Mouse (Mus musculus) megakaryocyte, adult 5-6 weeks (primary cell): ENCODE results near the gene Hoxa6. TPM values are rescaled to one million over a fixed set of nuclear protein-coding genes. Genes with fewer than 3 reads are reported as not detected.

ENCODE experiments used
- ATAC-seq: 2 replicates; pipeline ENCODE4 v1.8.0; 2016; ENCODE audit warnings: mild to moderate bottlenecking, inconsistent platforms; ENCODE audit not compliant: poor library complexity, severe bottlenecking
- total RNA-seq, 2 experiments: library from RNA; stranded (forward) in 1 of 2; stranded (reverse) in 1 of 2; fragments of 153-499, 151-499 nt in 1 of 2; fragments of 221-1000, 200-1000 nt in 1 of 2; gene quantifications; 2 replicates each; pipeline versions ENCODE4 v1.2.3 to v1.2.4; 2015 to 2017

The Hoxa6 gene
- total RNA-seq, 2 experiments from 2014 or later, result not detected

DNA sequence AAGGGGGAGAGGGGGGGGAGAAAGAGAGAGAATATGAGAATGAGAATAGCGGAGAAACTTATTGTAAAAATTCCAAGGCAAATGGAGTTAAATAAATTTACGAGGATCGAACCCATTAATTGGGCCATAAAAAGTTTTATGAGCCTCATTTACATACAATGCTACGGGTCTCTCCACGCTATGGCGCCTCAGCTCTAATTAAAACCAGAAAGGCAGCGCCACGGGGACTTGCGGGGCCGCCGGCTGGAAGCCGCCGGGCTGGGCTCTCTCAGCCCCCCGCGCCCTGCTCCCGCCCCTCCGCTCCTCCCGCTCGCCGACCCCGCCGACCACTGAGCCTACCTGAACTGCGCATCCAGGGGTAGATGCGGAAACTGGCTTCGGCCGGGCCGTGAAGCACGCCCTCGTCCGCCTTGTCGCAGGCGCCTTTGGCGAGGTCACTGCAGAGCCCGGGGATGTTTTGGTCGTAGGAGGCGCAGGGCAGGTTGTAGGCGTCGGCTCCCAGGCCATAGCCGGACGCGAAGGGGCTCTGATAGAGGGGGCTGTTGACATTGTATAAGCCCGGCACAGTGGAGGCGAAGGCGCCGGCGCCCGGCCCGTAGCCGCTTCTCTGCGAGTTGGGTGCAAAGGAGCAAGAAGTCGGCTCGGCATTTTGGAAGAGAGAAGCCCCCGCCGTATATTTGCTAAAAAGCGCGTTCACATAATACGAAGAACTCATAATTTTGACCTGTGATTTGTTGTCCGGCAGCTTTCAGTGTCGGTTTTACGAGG is 8.4 kb upstream of the Hoxa6 start:
- 0 out of 2 replicates have a peak, but pooled peaks have one; percentile 2 for ATAC-seq

DNA sequence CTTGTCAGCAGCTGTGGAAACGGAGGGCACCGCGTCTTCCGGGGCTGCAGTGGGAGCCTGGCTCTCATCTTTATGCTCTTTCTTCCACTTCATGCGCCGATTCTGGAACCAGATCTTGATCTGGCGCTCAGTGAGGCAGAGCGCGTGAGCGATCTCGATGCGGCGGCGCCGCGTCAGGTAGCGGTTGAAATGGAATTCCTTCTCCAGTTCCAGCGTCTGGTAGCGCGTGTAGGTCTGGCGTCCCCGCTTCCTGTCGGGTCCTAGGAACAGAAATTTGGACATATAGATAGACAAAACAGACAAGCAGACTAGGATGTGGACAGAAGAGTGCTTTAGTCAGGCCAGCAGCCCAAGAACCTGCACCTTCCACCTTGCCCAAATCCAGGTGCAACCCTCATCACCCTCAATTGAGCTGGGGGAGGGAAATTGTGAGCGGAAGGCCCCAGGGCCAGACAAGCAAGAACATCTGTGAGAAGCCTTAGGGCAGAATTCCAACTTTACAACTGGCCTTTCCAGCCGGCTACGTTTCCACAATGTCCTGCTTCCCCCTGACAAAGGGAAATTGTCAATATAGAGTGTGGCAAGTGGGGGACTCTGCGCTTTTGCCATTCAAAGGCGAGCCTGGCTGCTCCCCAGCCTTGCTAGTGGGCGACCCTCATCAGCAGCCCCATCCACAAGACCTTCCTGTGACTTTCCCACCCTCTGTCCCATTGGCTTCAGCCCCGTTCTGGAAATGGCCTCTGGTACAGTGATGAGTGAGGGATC is 7.4 kb upstream of the Hoxa6 start:
- no peak for ATAC-seq

DNA sequence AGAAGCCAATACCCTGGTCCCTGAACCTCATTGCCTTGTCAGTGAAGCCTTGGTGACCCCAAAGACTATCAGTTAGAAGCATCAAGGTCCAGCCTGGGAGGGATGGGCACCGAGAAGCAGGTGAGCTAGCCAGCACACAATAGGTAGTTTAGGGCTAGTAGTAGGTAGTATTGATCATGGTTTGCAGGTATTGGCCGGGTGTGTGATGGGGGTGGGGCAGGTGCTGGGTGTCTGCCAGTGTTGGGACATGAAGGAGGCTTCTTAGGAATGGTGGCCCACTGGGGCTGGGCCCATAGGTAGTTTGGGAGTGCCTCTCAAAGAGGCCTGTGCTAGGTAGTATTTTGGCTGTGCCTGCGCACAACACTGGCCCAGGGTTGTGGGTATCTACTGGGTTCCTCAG is 6.5 kb upstream of the Hoxa6 start:
- no peak for ATAC-seq

DNA sequence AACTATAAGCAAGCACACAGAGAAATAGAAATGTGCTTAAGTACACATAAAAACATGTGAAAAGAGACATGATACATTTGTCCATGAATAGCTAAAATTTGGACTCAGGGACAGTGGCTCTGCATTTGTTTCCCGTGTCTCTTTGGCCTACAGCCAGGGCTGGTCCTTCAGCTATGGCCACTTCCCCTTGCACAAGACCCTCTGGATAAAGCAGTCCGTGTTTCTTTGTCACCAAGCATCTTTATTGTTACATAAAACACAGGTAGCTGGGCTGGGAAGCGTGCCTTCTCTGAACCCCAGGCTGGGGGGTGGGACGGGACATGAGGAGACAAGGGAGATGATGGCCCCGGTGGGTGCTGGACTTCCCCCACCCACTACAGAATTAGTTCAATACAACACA is 5.7 kb upstream of the Hoxa6 start:
- ATAC-seq, result no peak

DNA sequence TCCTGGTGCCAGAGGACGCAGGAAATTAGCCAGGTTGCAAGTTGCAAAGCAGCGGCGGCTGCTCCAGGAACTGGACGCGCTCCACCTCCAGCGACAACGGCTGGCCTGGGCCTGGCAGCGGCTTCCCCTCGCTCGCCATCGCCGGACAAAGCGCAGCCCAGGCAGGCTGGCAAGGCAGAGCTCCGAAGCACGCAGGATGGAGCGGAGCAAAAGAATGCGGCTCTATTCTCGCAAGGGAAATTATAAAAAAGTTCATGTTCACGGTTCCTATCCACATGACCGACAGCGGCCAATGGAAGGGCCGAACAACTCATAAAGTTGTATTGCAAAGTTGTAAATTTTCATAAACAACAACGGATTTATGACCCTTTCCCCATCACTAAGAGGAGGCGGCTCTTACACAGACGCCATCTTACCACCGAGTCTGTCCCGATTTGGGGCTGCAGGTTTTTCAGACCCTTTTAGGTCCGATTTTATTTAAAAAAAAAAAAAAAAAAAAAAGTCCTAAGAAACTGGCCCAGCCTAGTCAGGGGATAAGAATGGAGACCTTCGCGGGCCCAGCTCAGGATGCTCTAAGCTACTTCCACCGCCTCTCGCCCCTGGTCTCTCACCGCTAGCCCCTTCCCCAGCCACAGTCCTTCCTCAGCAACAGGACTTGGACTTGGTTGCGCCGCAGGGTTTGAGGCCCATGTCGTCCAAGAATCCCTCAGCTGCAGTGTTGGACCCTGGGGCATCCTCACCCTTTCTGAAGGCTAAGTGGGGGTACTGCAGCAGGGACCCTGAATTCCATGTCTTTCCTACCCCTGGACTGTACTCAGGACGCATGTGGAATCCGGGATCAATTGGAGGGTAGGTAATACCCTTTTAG is 4.8 kb upstream of the Hoxa6 start, which contains the start of the genes Hoxa3 and Gm28308:
Hoxa3 (minus strand) TSS at position 218 of the 868 bp plus-strand sequence.
Gm28308 (minus strand) TSS at position 221 of the 868 bp plus-strand sequence.
- 0 out of 2 replicates have a peak, but pooled peaks have one; percentile 15 for ATAC-seq

DNA sequence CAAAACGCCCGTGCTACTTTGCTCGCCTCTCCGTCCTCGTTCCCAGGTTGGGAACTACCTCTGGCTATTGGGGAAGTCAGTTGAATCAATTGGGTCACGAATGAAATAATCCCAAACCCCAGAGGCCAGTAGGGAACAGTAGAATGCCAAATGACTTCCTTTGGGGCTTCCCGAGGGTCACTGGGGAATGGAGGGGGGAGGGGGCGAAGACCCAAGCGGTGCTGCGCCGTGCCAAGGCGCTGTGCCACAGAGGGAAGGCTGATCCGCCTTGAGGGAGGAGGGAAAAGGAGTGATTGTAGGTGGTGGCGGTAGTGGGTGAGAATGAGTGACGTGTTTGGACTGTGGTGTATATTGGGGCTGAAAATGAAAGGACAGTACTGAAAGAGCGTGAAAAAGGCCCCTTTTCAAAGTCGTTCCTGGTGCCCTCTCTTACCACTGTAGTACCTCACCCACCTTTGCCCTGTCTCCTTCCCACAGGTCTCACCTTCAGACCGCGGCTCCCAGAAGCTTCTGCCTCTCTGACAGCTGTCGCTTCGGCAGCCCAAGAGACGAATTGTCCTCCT is 4.1 kb upstream of the Hoxa6 start:
- peak; percentile 27; the same call in 1 of the 2 replicates for ATAC-seq

DNA sequence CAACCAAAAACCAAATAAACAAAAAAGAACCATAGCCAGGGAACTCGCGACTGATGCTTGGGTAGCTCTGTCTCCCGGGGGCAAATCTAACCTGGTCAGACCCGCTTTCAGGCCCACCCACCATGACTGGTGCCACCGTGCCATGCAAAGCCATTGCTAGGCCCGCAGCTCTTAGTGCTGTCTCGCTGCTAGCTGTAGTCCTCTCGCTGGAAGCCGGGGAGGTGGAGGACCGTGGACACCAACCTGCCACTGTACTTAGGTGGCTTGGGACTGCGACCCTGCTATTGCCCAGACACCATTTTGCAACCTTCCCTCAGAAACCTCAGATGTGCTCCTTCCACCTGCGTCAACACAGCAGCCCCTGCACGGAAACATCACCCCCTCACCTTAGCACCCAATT is 3.4 kb upstream of the Hoxa6 start:
- no peak for ATAC-seq

DNA sequence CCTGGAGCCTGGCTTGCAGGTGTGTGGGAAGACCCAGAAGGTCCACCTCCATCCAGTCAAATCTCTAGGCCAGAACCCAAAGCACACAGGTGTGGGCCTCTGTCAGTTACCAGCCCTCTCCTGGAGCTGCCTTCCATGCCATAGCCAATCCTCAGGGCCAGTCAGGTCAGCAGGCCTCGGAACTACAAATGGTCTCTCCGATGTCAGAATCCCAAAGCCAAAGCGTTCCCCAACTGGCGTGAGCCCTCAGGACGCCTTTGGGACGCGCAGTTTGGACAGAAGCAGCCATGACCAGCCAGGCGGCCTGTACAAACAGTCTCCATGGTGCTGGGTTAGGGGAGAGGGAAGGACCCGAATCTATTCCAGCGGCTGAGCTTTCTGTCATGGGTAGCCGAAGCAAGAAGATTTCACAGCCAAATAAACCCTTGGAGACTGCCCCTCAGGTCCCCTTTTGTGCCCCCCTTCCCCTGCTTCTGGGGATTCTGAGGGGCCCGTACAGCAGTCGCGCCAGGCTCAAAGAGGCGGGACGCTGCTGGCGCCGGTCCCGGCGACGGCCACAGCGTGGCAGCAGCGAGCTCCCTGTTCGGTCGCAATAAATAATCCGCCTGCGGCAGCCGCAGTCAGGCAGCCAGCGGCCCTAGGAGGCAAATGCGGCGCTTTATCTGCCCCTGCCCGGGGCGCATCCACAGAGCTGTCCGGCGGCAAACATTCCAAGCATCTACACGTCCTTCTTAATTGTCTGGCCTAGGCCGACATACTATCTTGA is 2.8 kb upstream of the Hoxa6 start:
- ATAC-seq, result peak; percentile 90

DNA sequence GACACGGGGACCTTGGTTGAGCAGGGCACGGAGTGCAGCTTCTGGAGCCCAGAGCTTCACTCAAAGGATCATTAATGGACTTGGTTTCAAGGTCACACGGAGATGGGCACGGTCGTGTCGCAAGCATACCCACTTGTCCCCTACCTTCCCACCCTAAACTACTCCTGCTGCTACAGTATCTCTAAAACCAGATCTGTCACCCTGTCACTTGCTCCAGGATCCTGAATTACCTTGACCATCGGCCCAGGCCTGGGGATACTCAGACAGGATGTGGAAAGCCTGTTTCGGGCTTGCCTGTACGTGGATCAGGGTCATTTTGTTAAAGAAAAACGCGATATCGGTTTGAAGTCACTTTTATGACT is 1.1 kb upstream of the Hoxa6 start:
- ATAC-seq, result no peak

DNA sequence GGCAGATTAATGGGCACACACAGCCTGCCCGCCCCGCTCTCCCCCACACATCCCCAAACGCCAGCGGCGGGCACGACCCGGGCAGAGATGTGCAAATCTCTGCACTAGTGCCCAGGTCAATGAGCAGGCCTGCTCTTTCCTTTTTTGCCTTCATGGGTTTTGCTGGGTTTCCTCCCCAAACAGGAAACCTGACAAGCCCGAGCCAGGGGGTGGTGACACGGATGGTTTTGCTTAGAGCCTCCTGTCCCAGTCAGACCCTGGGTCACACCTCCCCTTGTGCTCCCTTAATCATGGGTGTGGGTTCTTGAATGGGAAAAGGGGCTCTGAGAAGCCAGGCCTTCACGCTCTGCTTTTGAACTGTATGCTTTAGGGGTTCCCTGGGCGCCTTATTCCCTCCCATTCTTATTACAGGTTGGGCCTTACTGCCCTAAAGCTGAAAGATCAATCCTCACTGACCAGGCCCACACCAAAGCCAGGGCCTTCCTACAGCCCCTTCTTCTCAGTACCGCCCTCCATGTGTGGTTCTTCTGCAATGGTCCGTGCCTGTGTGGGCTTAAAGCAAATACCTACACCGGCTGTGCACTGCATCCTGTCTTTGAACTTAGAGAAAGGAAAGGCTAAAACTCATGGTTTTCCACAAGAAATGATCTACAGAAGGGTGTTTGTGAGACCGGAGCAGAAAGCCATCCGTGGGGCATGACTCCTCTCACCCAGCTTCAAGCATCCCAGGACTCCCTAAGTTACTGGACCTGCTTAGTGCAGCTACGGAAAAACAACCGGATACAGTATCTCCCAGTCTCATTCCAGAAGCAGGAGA is 554 bp upstream of the Hoxa6 start:
- no peak for ATAC-seq

DNA sequence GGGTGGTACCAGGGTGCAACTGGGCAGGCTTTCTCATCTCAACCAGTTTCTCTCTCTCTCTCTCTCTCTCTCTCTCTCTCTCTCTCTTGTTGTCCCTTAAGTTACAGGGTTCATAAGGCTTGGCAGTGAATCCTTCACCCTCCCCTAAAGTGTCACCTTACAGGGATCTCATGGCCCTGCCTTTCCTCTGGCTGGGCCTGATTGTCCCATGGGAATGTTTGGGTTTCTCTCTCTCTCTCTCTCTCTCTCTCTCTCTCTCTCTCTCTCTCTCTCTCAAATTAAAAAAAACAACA is 892 bp downstream of the Hoxa6 start:
- ATAC-seq, result no peak

DNA sequence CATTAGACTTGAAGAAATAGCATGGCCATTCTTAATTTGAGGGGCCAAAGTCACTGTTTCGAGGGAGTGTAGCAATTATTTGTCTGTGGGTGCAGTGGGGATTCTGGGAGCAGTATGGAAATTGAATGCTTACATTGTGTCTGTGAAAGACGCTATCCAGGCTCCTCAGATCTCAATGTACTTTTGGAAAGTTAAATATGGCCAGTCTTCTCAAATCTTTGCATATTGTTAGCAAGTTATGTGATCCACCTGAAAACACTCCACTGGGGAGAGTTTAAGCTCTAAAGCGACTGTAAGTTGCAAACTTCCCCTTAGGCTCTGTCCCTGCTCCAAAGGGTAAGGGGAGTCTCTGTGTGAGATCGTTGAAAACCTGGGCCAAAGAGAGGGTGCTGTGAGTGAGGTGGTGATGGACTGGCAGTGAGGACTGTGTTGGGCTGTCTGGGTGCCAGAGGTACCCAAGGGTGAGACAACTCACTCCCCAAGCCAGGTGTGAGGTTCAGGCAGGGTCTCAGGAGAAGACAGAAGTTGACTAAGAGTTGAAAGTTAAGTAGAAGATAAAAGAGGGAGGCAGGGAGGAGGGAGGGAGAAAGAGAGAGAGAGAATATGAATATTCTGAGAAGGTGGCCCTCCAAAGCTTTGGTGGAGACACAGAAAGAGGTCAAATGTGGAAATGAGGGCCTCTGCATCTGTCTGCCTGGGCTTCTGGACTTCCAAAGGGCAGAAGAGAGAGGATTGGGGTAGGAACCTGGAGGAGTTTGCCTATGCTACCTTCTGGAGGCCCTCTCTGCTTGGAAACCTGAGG is 1.4 kb downstream of the Hoxa6 start:
- ATAC-seq, result no peak

DNA sequence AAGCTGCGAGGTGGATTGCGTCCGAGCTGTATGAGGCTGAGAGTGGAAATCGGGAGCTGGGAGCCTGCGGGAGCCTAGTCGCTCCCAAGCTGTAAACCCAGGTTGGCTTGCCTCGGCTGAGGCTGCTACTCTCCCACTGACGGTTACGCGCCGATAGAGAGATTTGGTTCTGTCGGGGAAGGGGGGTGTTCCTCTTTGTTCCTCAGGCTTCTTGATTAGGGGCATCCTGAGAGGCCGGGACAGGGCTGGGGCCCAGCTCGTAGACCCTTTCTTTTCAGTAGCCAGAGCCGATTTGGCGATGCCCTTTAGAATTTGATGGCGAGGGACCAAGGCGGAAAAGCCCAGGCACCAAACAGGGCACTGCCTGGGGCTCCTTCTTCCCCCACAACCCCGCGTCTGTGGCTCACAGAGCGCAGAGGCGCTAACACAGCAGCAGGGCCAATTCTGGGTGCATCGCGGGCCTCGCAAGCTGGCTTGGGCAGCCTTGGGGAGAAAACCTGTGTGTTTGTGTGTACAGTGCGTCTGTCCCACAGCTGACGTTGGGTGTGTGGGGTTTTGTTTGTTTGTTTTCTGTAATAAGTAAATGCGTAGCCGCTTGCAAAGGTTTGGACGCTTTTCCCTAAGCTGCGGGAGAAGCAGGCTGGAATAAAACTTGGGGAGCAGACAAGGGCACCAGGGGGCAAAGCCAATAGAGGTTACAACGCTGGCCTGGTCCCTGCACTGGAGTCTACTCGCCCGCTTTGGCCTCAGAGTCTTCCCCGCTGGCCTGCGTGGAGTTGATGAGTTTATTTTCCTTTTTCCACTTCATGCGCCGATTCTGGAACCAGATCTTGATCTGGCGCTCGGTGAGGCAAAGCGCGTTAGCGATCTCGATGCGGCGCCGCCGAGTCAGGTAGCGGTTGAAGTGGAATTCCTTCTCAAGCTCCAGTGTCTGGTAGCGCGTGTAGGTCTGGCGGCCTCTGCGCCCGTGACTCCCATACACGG is 2.6 kb downstream of the Hoxa6 start:
- no peak for ATAC-seq

DNA sequence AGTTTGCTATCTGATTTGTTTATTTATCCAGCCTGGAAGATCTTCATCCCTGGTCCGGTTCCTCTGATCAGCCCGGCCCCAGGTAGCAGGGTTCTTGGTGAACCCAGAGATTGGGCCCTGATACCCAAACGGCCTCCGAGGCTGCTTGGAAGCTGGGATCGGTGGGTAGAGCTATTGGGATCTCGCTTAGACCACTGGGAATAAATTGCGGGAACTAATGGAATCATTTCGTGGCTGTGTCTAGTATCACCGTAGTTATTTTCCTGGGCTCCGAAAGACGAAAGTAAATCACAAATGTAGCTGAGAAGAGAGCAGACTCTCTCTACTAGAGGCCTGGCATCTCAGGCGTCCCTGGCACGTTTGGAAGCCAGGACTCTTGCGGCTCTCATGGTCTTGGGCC is 3.3 kb downstream of the Hoxa6 start:
- ATAC-seq, result no peak

DNA sequence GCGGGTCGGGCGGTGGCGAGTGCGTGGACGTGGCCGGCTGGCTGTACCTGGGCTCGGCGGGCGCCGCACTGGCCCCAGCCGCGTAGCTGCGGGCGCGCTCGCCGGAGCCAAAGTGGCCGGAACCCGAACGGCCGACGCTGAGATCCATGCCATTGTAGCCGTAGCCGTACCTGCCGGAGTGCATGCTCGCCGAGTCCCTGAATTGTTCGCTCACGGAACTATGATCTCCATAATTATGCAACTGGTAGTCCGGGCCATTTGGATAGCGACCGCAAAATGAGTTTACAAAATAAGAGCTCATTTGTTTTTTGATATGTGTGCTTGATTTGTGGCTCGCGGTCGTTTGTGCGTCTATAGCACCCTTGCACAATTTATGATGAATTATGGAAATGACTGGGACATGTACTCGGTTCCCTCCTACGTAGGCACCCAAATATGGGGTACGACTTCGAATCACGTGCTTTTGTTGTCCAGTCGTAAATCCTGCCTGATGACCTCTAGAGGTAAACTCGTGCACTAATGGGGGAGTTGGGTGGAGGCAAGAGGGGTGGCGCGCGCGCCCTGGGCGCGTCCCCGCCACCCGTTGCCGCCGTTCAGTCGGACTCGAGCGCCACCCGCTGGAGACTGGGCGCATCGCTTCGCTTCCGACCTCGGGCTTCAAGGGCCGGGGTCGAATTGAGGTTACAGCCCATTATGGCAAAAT is 4.3 kb downstream of the Hoxa6 start, which contains the start of gene Hoxa5:
Hoxa5 (minus strand) TSS at position 538 of the 703 bp plus-strand sequence.
- ATAC-seq, result no peak

DNA sequence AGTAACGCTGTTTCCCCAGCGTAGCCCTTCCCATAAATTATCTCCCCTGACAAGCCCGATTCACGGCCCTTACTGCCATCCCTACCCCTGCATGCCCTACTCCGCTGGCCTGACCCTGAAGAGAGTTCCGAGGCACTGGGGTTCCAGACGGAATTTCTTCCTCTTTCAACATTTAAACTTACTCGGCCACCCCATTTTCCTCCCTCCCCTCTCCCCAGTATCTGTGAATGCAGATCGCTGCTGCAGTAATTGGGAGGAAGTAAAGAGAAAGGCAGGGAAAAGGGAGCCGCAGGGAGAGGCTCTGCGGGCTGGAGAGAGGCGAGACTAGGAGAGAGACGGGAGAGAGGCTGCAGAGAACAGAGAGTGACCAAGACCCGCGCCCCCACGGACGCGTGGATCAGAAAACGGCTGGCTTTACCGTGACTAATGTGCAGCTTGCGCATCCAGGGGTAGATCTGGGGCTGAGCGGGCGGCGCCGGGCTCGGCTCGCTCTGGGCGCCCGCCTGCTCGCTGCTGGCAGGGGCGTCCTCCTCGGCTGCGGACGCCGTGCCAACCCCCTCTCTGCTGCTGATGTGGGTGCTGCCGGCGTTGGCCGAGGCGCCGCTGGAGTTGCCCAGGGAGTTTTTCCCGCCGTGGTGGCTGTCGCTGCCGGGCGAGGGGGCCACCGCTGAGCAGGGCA is 5.0 kb downstream of the Hoxa6 start:
- no peak for ATAC-seq
